Mouse (Mus musculus): Measurements from ENCODE around the gene Gba. TPM values are rescaled to one million over a fixed set of nuclear protein-coding genes. Genes with fewer than 3 reads are reported as not detected.

Gene Gba
- polyA plus RNA-seq, 1 experiment from 2014 or later = 26.3 TPM

GRCm38 (mm10) chr3:89187690-89188477 is 14.8 kb upstream of the Gba start:
- ATAC-seq (no peak), DNase-seq (no peak)
- no peaks in the 10 kb centered on the region for H3K36me3 ChIP-seq (replicated peaks; ENCODE audit: insufficient read depth, low read length)
- H3K27ac ChIP-seq (ENCODE audit: low read depth) = 0 out of 2 replicates have a peak overlapping the region, but pooled peaks have one; percentile 16
- 63% methylated on average over 18 of the region's 18 CpGs for WGBS (ENCODE audit: insufficient replicate concordance)
- peaks cover 9% of the 10 kb centered on the region for H3K4me1 ChIP-seq (ENCODE audit: insufficient read depth)
- no peak overlapping the region for H3K4me3 ChIP-seq (ENCODE audit: low read depth, low read length)
- H3K4me2 ChIP-seq (ENCODE audit: low read depth, low read length) = peak overlapping the region; percentile 29; the same call in 1 of the 2 replicates
- no peaks in the 10 kb centered on the region for H3K27me3 ChIP-seq (ENCODE audit: insufficient read depth, low read length)
- H3K9me3 ChIP-seq (ENCODE audit: low read length) = no peaks in the 10 kb centered on the region
- TF ChIP-seq CTCF (IDR thresholded peaks at IDR 0.05; ENCODE audit: low read depth) (no peak), EP300 (IDR thresholded peaks at IDR 0.05; ENCODE audit: low read depth) (no peak)
- no peak overlapping the region for H3K9ac ChIP-seq (replicated peaks)

GRCm38 (mm10) chr3:89188478-89188875 is 14.3 kb upstream of the Gba start:
- no peak overlapping the region for H3K9ac ChIP-seq (replicated peaks)
- 79% methylated on average over 12 of the region's 12 CpGs for WGBS (ENCODE audit: insufficient replicate concordance)
- DNase-seq (no peak), ATAC-seq (no peak)
- H3K4me3 ChIP-seq (ENCODE audit: low read depth, low read length) = no peak overlapping the region
- H3K27ac ChIP-seq (ENCODE audit: low read depth) = no peak overlapping the region
- no peaks in the 10 kb centered on the region for H3K36me3 ChIP-seq (replicated peaks; ENCODE audit: insufficient read depth, low read length)
- H3K4me1 ChIP-seq (ENCODE audit: insufficient read depth) = peaks cover 3% of the 10 kb centered on the region
- no peak overlapping the region for H3K4me2 ChIP-seq (ENCODE audit: low read depth, low read length)
- no peaks in the 10 kb centered on the region for H3K27me3 ChIP-seq (ENCODE audit: insufficient read depth, low read length)
- no peaks in the 10 kb centered on the region for H3K9me3 ChIP-seq (ENCODE audit: low read length)
- TF ChIP-seq CTCF (IDR thresholded peaks at IDR 0.05; ENCODE audit: low read depth) = no peak
- TF ChIP-seq EP300 (IDR thresholded peaks at IDR 0.05; ENCODE audit: low read depth) = no peak

- Histone ChIP-seq H3K9ac (replicated peaks) (no peak overlapping the region), H3K27me3 (ENCODE audit: insufficient read depth, low read length) (no peaks in the 10 kb centered on the region), H3K4me3 (ENCODE audit: low read depth, low read length) (no peak overlapping the region), H3K4me2 (ENCODE audit: low read depth, low read length) (no peak overlapping the region), H3K36me3 (replicated peaks; ENCODE audit: insufficient read depth, low read length) (no peaks in the 10 kb centered on the region), H3K9me3 (ENCODE audit: low read length) (no peaks in the 10 kb centered on the region), H3K27ac (ENCODE audit: low read depth) (no peak overlapping the region), H3K4me1 (ENCODE audit: insufficient read depth) (no peaks in the 10 kb centered on the region)
- TF ChIP-seq EP300 (IDR thresholded peaks at IDR 0.05; ENCODE audit: low read depth) (no peak), CTCF (IDR thresholded peaks at IDR 0.05; ENCODE audit: low read depth) (no peak)
- no peak for ATAC-seq
- WGBS (ENCODE audit: insufficient replicate concordance) = 29% methylated on average over 8 of the region's 8 CpGs
- DNase-seq = no peak
These were observed 12.3 kb upstream of the Gba start for GRCm38 (mm10) chr3:89190436-89190835.

- DNase-seq (no peak), ATAC-seq (no peak)
- Histone ChIP-seq H3K4me1 (ENCODE audit: insufficient read depth) (peaks cover 6% of the 10 kb centered on the region), H3K9ac (replicated peaks) (no peak overlapping the region), H3K9me3 (ENCODE audit: low read length) (no peaks in the 10 kb centered on the region), H3K4me3 (ENCODE audit: low read depth, low read length) (no peak overlapping the region), H3K27ac (ENCODE audit: low read depth) (no peak overlapping the region), H3K4me2 (ENCODE audit: low read depth, low read length) (no peak overlapping the region), H3K36me3 (replicated peaks; ENCODE audit: insufficient read depth, low read length) (no peaks in the 10 kb centered on the region), H3K27me3 (ENCODE audit: insufficient read depth, low read length) (no peaks in the 10 kb centered on the region)
- 68% methylated on average over 1 of the region's 1 CpGs for WGBS (ENCODE audit: insufficient replicate concordance)
- peak; percentile 33 for TF ChIP-seq CTCF (IDR thresholded peaks at IDR 0.05; ENCODE audit: low read depth)
- TF ChIP-seq EP300 (IDR thresholded peaks at IDR 0.05; ENCODE audit: low read depth) = no peak
These were observed 9.4 kb upstream of the Gba start for GRCm38 (mm10) chr3:89193351-89193750.

GRCm38 (mm10) chr3:89193853-89194252 is 8.9 kb upstream of the Gba start:
- Histone ChIP-seq H3K27ac (ENCODE audit: low read depth) (no peak overlapping the region), H3K27me3 (ENCODE audit: insufficient read depth, low read length) (no peaks in the 10 kb centered on the region), H3K4me3 (ENCODE audit: low read depth, low read length) (no peak overlapping the region), H3K4me1 (ENCODE audit: insufficient read depth) (peaks cover 6% of the 10 kb centered on the region), H3K9ac (replicated peaks) (no peak overlapping the region), H3K36me3 (replicated peaks; ENCODE audit: insufficient read depth, low read length) (no peaks in the 10 kb centered on the region), H3K4me2 (ENCODE audit: low read depth, low read length) (no peak overlapping the region), H3K9me3 (ENCODE audit: low read length) (no peaks in the 10 kb centered on the region)
- TF ChIP-seq EP300 (IDR thresholded peaks at IDR 0.05; ENCODE audit: low read depth) = no peak
- peak; percentile 56 for TF ChIP-seq CTCF (IDR thresholded peaks at IDR 0.05; ENCODE audit: low read depth)
- WGBS (ENCODE audit: insufficient replicate concordance) = 84% methylated on average over 2 of the region's 2 CpGs
- ATAC-seq = no peak
- no peak for DNase-seq

DNA sequence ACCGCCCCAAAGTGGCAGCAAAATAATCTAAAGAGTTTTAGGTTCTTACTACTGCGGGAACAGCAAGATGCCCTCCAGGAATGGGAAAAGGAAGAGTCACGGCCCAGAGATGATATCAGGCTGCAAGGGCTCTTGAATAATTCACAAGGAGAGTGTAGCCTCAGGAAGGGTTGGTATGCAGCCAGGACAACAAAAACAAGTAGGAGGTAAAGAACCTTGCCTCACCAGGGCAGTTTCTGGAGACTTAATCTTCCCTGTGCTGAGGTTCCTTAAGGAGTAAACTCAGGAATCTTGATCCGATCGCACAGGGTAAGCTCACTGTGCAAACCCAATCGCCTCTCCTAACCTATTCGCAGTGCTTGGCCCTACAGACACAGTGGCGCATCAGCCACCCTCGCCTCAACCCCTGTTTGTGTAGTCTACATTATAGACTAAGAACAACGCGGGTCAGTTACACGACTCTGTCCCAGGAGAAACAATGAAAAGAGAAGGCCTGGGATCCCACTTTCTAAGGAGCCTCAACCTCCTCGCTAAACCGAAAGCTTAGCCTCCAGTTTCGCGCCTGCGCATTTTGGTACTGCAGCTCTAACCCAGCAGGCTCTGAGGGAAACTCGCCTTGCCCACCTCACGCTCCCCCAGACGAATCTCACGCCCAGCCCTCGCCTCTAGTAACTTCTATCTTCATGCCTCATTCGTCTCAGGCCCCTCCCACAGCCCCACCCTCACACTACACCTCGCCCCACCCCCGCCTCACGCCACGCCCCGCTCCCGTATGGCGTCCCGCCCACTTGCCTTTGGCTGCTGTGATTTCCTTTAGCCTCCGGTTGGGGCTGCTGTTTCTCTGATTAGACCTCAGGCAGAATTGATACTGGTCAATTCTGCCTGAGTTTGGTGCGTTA is 6.5 kb upstream of the Gba start:
- peak; percentile 95 for ATAC-seq
- WGBS (ENCODE audit: insufficient replicate concordance) = 7% methylated on average over 33 of the region's 33 CpGs
- peak; percentile 95 for DNase-seq
- Histone ChIP-seq H3K9ac (replicated peaks) (peak overlapping the region; percentile 58), H3K4me1 (ENCODE audit: insufficient read depth) (peaks cover 6% of the 10 kb centered on the region), H3K4me2 (ENCODE audit: low read depth, low read length) (peak overlapping the region; percentile 73), H3K9me3 (ENCODE audit: low read length) (no peaks in the 10 kb centered on the region), H3K4me3 (ENCODE audit: low read depth, low read length) (peak overlapping the region; percentile 51), H3K27ac (ENCODE audit: low read depth) (peak overlapping the region; percentile 66), H3K27me3 (ENCODE audit: insufficient read depth, low read length) (no peaks in the 10 kb centered on the region), H3K36me3 (replicated peaks; ENCODE audit: insufficient read depth, low read length) (no peaks in the 10 kb centered on the region)
- TF ChIP-seq EP300 (IDR thresholded peaks at IDR 0.05; ENCODE audit: low read depth) (no peak), CTCF (IDR thresholded peaks at IDR 0.05; ENCODE audit: low read depth) (peak; percentile 70)

Data from liver, postnatal 0 days (tissue).